Mouse (Mus musculus) kidney, postnatal 10 days (tissue): ENCODE measurements around the gene AC109138.7.
A peak's percentile ranks its signal among the peaks of the same experiment; 100 is the strongest.

ENCODE experiments used
- DNase-seq: peaks from one replicate; pipeline ENCODE4 v3.0.0; 2021; ENCODE audit warnings: mixed read lengths

Gene AC109138.7

DNA sequence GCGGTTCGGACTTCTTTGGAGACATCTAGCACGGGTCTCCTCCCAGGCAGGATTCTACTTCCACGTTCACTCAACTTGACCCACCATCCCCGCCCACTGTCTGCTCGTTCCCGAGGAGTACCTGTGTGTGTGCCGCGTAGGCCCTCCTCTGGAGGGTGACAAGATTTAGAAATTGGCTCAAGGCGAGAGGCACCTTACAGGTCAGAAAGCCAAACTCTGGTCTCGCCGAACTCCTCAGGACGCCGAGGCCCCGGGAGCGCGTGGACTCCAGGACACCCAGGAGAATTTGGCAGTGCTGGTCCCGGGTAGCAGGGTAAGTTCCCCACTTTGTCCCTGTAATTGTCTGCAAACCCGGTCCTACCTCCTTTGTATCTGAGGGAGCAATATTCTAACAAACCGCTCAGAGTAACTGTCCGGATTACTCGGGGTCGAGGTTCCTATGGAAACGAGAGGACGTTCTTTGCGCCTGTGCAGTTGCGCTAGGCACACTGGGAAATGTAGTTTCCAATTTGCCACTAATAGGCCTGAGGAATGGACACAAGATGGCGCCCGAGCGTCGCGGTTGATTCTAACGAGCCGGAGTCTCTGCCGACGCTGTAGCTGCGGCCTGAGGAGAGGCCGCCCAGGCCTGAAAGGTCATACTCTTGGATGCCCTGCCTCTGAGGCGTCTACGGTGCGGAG is 43.2 kb downstream of the AC109138.7 start:
- peak; percentile 96 for DNase-seq

DNA sequence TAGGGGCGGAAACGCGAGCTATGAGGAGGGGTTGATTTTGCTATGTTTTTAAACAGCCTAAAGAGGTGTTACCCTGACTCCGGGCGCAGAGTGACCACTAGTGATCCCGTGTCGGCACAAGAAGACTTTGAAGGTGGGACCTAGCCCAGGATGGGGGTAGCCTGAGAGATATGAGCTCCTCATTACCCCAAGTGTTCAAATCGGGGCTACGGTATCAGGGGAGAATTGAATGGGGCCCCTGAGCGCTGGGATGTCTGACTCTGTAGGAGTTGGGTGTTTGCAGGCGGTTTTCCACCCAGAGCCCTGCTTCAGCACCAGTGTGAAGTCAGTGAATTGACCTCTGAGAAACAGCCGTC is 43.7 kb downstream of the AC109138.7 start:
- DNase-seq, result no peak

- no peak for DNase-seq
Measured at GRCm38 (mm10) chr19:4261038-4261698, 47.0 kb downstream of the AC109138.7 start.

DNA sequence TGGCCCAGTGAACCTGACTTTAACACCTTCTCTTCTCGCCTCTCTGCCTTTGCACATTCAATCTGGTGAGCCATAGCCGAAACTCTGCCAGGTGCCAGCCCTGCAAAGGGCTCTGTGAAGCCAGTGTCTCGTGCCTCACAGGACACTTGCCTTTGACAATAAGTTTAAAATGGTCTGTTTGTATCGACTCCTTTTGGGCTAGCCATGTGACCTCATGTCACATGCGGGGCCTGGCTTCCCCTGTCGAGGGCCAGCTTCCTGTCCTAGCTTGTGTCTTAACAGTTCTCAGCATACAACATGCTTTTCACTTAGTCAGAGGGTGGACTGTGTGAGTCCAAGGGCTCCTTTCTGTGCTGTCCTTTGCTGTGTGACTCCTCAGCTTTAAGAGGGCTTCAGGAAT is 48.6 kb downstream of the AC109138.7 start:
- DNase-seq, result no peak

DNA sequence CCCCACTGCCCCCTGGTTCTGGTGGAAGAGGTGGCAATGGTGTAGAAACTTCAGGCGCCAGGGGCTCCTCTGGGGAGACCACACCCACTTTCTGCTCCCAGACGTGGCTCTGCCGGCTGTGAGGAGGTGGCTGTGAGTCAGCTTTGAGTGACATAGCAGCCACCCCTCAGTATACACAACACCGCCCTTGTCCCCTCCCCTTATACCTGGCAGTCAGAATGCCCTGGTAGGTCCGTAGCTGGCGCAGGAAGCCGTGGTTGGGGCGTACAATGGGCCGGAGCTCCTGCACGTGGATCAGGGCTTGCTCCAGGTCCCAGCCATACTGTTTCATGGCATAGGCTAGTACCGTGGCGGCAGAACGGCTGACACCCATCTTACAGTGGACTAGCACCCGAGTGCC is 49.5 kb downstream of the AC109138.7 start:
- DNase-seq, result no peak

DNA sequence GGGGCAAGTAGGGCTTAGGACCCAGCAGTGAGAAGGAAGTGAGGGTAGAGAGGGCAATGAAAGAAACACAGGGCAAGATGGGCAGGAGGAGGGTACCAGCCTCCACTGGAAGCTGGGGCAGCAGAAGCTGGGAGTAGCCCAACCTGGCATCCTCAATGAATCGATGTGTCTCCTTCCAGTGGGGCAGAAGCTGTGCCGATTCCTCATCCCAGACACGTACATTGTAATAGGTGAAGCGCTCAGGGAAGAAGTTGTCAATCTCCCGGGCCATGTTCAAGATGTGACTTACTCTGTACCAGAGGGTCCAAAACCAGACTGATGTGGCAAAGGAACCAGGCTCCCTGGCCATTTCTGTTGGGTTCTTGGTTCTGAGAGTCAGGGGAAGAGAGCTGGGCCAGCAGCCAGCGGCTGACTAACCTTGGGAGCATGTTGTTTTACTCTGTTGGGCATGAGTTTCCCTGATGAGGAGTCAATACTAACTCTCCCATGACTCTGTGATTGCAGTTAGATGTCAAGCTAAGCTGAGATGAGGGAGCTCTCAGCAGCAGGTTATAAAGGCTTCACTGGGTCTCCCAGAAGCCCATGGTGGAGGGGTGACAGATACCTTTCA is 50.1 kb downstream of the AC109138.7 start:
- DNase-seq, result no peak

DNA sequence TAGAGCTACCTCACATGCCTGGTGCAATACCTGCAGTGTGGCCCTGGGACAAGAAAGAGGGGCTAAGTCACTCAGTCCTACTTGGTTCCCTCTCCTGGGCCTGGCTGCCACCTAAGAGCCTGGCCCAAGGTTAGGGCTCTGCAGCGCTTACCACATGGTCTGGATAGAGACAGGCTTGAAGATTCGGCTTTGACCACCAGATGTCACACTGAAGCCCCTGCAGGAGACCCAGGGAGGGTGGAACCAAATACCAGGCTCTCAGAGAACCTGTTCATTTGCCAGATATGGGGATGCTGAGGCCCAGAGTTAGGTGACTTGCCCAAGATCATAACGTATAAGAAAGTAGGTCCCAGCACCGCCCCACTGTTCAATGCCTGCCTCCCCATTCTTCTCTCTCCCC is 51.8 kb downstream of the AC109138.7 start:
- DNase-seq, result no peak

- DNase-seq, result peak; percentile 89
Measured at GRCm38 (mm10) chr19:4268566-4269361, 54.6 kb downstream of the AC109138.7 start, which contains the start of gene Ssh3. Ssh3 (minus strand) TSS chr19:4269180.

DNA sequence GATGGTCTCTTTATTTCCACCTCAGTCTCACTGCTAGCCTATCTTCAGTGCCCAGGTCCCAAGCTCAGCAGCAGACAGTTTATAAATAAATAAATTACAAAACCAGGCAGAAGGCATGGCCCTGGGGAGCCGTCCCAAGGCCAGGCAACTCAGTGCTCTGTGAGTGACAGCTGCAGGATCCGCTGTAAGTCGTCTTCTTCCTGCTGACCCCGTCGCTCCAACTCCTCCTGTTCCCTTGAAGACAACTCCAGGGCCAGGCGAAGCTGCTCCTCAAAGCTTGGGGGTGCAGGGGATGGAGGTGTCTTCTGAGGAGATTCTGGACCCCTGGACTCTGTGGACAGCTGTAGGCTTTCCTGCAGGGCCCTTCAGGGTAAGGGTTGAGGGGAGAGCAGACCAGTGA is 56.0 kb downstream of the AC109138.7 start:
- no peak for DNase-seq

DNA sequence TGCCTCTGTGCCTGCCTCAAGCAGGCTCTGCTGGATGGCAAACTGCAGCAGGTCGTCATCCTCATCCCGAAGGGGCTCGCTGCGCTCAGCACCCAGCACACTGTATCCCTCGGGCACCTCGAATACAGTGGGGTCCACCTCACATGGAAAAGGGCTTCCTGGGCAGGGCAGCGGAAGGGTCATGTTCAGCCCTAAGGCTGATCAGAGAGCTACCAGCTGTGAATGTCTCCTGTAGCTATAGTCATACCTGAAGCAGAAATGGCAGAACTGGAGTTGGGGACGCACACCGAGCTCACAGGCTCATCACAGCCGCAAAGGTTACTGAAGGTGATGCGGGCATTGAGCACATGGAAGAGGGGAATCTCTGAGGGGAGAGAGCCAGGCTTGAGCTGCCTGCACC is 56.8 kb downstream of the AC109138.7 start:
- no peak for DNase-seq

DNA sequence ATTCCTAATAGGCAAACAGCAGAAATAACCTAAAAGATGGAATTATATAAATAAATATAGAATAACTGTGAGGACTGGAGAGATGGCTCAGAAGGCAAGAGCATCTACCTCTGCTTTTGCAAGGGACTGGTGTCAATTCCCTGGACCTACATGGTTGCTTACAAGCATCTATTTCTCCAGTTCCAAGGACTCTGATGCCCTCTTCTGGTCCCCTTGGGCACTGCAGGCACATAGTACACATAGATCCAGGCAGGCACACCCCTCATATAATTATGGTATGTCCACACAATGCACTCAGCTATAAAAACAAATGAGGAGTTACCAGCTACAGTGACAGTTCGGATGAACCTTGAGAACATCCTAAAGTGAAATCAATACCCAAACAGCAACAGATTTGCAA is 65.3 kb downstream of the AC109138.7 start:
- no peak for DNase-seq

DNA sequence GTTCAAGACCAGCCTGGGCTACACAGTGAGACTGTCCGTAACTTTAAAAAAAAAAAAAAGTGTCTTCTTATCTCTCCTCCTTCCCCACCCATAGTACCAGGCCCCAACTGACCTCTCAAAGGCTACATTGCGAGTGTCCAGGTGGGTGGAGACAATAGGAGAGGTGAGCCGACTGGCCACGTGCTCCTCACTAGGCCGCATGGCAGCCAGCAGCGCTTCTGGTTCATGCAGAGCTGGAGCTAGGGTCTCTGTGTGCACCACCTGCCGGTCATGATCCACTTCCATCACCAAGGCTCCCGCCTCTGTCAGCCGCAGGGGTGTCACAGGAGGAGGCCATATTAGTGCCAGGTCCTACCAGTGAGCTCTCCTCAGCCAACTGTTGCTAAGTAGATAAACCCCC is 66.3 kb downstream of the AC109138.7 start:
- no peak for DNase-seq
